Mouse (Mus musculus) T-helper 2 cell (primary cell): Measurements from ENCODE around the gene 4930415O20Rik.

Experiments
- in situ Hi-C: fragments of 300-600 bp; cut with MboI, MseI; formaldehyde crosslinking; loops from one replicate; pipeline ENCODE4 v1.15.1; 2025; ENCODE audit warnings: high pct_unique_total_duplicates

4930415O20Rik gene

GRCm38 (mm10) chr15:98570873-98571538, at the start of gene 4930415O20Rik, which contains the start of gene Ccnt1:
4930415O20Rik (plus strand) TSS chr15:98571004.
Ccnt1 (minus strand) TSS chr15:98570923.
- in situ Hi-C loops = loop anchor here (25.0 kb wide), 1 partner anchor 666 kb away; no protein-coding TSS in a partner anchor

GRCm38 (mm10) chr15:98521245-98521644, 49.6 kb upstream of the 4930415O20Rik start:
- in situ Hi-C loops = no loop called here

- in situ Hi-C loops = no loop called here
These were observed 44.7 kb upstream of the 4930415O20Rik start for GRCm38 (mm10) chr15:98526057-98526456.

- in situ Hi-C loops = no loop called here
These were observed 43.6 kb upstream of the 4930415O20Rik start for GRCm38 (mm10) chr15:98527056-98527771.

- in situ Hi-C loops = no loop called here
These were observed 42.7 kb upstream of the 4930415O20Rik start for GRCm38 (mm10) chr15:98528066-98528563.

GRCm38 (mm10) chr15:98532281-98532680, 38.5 kb upstream of the 4930415O20Rik start:
- in situ Hi-C loops = loop anchor here (10.0 kb wide), 1 partner anchor 717 kb away; no protein-coding TSS in a partner anchor

GRCm38 (mm10) chr15:98533035-98533531, 37.7 kb upstream of the 4930415O20Rik start:
- in situ Hi-C loops = loop anchor here (10.0 kb wide), 1 partner anchor 718 kb away; no protein-coding TSS in a partner anchor

- in situ Hi-C loops = loop anchor here (10.0 kb wide), 1 partner anchor 719 kb away; no protein-coding TSS in a partner anchor
These were observed 36.8 kb upstream of the 4930415O20Rik start, which contains the start of gene Kansl2 for GRCm38 (mm10) chr15:98533881-98534627. Kansl2 (minus strand) TSS chr15:98534264.

GRCm38 (mm10) chr15:98535921-98536320, 34.9 kb upstream of the 4930415O20Rik start:
- in situ Hi-C loops = loop anchor here (10.0 kb wide), 1 partner anchor 721 kb away; no protein-coding TSS in a partner anchor

- in situ Hi-C loops = loop anchor here (10.0 kb wide), 1 partner anchor 722 kb away; no protein-coding TSS in a partner anchor
These were observed 33.8 kb upstream of the 4930415O20Rik start for GRCm38 (mm10) chr15:98536828-98537510.

- in situ Hi-C loops = loop anchor here (10.0 kb wide), 1 partner anchor 723 kb away; no protein-coding TSS in a partner anchor
These were observed 32.9 kb upstream of the 4930415O20Rik start for GRCm38 (mm10) chr15:98537923-98538322.

GRCm38 (mm10) chr15:98541064-98541463, 29.7 kb upstream of the 4930415O20Rik start:
- in situ Hi-C loops = no loop called here

GRCm38 (mm10) chr15:98543341-98543740, 27.5 kb upstream of the 4930415O20Rik start:
- in situ Hi-C loops = no loop called here

GRCm38 (mm10) chr15:98545151-98545550, 25.7 kb upstream of the 4930415O20Rik start:
- in situ Hi-C loops = no loop called here

- in situ Hi-C loops = no loop called here
These were observed 24.0 kb upstream of the 4930415O20Rik start for GRCm38 (mm10) chr15:98546843-98547242.

GRCm38 (mm10) chr15:98552758-98553157, 18.0 kb upstream of the 4930415O20Rik start:
- in situ Hi-C loops = loop anchor here (25.0 kb wide), 1 partner anchor 685 kb away; no protein-coding TSS in a partner anchor

GRCm38 (mm10) chr15:98555881-98556280, 14.9 kb upstream of the 4930415O20Rik start:
- in situ Hi-C loops = loop anchor here (25.0 kb wide), 1 partner anchor 681 kb away; no protein-coding TSS in a partner anchor

- in situ Hi-C loops = loop anchor here (25.0 kb wide), 1 partner anchor 680 kb away; no protein-coding TSS in a partner anchor
These were observed 13.6 kb upstream of the 4930415O20Rik start for GRCm38 (mm10) chr15:98557186-98557585.

- in situ Hi-C loops = loop anchor here (25.0 kb wide), 1 partner anchor 670 kb away; no protein-coding TSS in a partner anchor
These were observed 3.9 kb upstream of the 4930415O20Rik start for GRCm38 (mm10) chr15:98566973-98567277.
